Mouse (Mus musculus) layer of hippocampus, postnatal 25 days (tissue): ENCODE measurements around the gene Wnt1. TPM values are rescaled to one million over a fixed set of nuclear protein-coding genes. Genes with fewer than 3 reads are reported as not detected.

ENCODE experiments used
- DNase-seq, 2 experiments: peaks; one replicate each; pipeline ENCODE4 v3.0.0; 2022; ENCODE audit warnings: mixed read lengths in 2 of 2, low spot score in 1 of 2; ENCODE audit errors: extremely low spot score in 1 of 2
- total RNA-seq, 2 experiments: library from RNA; stranded (reverse); gene quantifications; 2 replicates each; pipeline ENCODE4 v1.2.3; 2021

Gene Wnt1
- total RNA-seq, 2 experiments from 2014 or later, result not detected

DNA sequence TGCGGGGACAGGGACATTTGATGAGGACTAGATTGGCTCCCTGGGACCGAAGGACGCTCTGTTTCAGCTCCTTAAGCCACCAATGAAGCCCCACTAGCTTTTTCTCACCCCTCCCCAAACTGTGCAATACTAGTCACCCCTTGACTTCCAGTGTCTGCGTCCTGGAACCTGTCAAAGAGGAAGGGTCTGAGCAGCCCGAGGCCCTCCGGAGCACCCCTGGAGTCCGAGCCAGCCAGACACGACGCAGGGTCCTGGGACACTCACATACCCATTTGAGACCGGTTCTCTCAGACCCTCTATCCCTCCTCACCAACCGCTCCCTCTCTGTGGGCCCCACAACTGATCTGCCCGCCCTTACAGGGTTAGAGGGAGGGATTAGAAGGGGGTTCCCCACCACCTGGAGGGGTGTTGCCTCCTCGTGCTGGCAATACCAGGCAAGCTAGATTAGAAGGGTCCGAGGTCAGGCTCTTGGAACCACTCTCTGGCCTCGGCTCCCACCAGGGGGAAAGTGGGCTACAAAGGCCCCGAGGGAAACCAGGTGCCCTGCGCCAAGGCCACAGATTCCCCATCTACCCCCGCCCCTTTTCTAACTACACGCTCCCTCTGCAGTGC is 12.5 kb upstream of the Wnt1 start:
- no peak for DNase-seq

DNA sequence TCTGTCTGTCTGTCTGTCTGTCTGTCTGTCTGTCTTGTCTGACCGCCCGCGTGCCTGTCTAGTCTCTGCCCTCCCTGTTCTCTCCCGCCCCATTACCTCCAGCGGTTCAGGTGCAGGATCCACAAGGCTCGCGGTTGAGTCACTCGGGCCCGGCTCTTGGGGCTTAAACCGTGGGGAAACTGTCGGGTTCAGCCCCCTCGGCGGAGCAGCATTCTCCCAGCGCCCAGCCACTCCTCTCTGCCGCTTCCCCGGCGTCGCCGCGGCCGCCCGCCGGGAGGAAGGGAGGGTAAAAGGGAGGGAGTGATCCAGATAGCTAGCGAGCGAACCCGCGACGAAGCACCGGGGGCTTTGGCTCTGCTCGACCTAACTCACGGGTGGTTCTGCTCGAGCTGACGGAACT is 11.9 kb upstream of the Wnt1 start, which contains the start of gene Wnt10b:
Gene Wnt10b (minus strand): TSS at position 389 of the 400 bp plus-strand sequence.
- DNase-seq, result no peak

GRCm38 (mm10) chr15:98778191-98778770 is 11.4 kb upstream of the Wnt1 start:
- no peak for DNase-seq

DNA sequence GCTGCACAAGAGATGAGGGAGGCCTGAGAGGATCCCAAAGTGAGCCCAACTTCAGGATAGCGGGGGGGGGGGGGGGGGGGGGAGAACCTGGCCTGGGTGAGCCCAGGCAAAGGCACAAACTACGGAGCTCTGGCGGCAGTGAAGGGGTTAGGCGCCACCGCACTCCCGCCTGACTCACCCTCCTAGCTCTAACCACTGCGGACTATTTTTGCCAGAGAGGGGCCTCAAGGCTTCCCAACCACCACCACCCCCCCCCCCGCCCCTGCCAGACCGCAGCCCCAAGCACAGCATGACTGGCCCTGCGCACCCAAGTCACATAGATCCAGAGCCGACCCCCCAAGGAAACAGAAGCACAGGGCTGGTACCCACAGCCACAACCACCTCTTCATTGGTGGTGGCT is 10.9 kb upstream of the Wnt1 start:
- DNase-seq, result no peak

DNA sequence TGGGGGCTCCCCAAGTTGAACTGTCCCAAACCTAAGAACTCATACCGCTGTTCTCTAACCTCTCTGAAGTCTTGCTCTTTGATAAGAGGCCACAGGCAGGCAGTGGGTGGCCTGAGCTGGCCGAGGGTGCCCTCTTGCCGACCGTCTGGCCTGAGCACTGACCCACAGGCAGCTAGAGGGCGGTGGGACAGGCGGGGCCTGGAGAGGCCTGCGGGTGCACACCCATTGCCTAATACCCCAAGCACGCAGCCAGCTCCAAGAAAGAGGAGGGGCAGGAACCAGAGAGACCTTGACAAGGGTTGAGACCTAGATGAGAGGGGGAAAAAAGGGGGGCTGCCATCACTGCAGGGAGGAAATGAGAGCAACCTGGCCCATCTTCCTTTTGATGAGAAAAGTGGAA is 9.6 kb upstream of the Wnt1 start:
- DNase-seq, result no peak

- DNase-seq, result no peak
These were observed 9.1 kb upstream of the Wnt1 start for GRCm38 (mm10) chr15:98780573-98780972.

GRCm38 (mm10) chr15:98781166-98781565 is 8.5 kb upstream of the Wnt1 start:
- no peak for DNase-seq

DNA sequence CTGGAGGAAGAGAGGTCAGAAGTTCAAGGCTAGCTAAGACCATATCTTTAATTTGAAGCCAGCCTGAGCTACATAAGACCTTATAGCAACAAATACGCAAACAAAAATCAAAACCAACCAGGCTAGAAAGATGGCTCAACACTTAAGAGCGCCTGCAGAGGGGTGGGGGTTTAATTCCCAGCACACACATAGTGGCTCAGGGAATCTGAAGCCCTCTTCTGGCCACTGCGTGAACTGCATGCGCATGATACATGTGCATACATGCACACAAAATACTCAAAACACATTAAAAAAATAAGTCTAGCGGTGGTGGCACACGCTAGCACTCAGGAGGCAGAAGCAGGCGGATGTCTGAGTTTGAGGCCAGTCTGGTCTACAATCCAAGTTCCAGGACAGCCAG is 3.9 kb upstream of the Wnt1 start:
- DNase-seq, result no peak

- no peak for DNase-seq
These were observed 1.7 kb upstream of the Wnt1 start for GRCm38 (mm10) chr15:98787930-98788329.

GRCm38 (mm10) chr15:98788972-98789660 is 541 bp upstream of the Wnt1 start:
- DNase-seq, result no peak

GRCm38 (mm10) chr15:98790761-98791160 is 1.1 kb downstream of the Wnt1 start:
- no peak for DNase-seq

GRCm38 (mm10) chr15:98791221-98791620 is 1.6 kb downstream of the Wnt1 start:
- no peak for DNase-seq

- DNase-seq, result no peak
These were observed 2.1 kb downstream of the Wnt1 start for GRCm38 (mm10) chr15:98791771-98792170.

DNA sequence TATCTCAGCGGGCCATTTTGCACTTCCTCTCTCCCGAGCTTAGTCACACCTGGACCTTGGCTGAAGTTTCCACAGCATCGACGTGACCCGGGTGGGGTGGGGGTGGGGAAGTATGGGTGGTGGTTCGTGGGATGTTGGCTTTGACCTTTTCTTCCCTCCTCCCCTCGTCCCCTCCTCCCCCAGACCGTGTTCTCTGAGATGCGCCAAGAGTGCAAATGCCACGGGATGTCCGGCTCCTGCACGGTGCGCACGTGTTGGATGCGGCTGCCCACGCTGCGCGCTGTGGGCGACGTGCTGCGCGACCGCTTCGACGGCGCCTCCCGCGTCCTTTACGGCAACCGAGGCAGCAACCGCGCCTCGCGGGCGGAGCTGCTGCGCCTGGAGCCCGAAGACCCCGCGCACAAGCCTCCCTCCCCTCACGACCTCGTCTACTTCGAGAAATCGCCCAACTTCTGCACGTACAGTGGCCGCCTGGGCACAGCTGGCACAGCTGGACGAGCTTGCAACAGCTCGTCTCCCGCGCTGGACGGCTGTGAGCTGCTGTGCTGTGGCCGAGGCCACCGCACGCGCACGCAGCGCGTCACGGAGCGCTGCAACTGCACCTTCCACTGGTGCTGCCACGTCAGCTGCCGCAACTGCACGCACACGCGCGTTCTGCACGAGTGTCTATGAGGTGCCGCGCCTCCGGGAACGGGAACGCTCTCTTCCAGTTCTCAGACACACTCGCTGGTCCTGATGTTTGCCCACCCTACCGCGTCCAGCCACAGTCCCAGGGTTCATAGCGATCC is 2.8 kb downstream of the Wnt1 start:
- DNase-seq, result no peak

DNA sequence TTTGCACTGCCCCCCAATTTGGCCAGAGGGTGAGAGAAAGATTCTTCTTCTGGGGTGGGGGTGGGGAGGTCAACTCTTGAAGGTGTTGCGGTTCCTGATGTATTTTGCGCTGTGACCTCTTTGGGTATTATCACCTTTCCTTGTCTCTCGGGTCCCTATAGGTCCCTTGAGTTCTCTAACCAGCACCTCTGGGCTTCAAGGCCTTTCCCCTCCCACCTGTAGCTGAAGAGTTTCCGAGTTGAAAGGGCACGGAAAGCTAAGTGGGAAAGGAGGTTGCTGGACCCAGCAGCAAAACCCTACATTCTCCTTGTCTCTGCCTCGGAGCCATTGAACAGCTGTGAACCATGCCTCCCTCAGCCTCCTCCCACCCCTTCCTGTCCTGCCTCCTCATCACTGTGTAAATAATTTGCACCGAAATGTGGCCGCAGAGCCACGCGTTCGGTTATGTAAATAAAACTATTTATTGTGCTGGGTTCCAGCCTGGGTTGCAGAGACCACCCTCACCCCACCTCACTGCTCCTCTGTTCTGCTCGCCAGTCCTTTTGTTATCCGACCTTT is 3.6 kb downstream of the Wnt1 start:
- DNase-seq, result no peak

GRCm38 (mm10) chr15:98796803-98797595 is 7.3 kb downstream of the Wnt1 start:
- no peak for DNase-seq

DNA sequence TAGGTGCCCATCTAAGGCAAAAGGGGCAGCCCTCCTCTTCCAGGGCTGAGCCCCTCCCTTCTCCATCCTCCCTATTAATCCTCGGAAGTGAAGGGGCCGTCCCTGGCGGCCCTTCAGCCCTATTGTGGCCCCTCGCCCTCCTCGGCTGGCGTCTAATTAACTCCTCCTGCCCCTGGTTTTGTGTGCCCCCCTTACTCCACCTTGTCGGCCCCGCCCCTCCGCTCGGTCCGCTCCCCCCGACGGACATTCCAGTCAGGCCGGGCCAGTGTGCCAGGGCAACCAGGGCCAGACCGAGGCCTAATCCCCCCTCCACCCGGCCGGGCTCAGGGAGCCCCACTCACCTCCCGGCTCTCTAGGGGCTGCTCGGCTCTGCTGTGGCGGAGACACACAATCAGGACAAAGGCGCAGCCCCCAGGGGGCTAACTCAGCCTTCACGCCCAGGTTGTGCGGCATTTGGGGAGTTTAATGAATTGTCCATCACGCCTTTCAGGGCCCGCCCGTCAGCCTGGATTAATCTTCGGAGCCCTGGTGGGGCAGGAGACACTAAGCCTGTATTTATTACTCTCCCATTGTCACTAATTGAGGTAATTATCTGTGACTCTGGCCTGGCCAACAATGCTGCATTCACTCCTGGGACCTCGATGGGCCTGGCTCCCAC is 8.3 kb downstream of the Wnt1 start:
- DNase-seq, result no peak

GRCm38 (mm10) chr15:98798903-98799302 is 9.2 kb downstream of the Wnt1 start:
- DNase-seq, result no peak

DNA sequence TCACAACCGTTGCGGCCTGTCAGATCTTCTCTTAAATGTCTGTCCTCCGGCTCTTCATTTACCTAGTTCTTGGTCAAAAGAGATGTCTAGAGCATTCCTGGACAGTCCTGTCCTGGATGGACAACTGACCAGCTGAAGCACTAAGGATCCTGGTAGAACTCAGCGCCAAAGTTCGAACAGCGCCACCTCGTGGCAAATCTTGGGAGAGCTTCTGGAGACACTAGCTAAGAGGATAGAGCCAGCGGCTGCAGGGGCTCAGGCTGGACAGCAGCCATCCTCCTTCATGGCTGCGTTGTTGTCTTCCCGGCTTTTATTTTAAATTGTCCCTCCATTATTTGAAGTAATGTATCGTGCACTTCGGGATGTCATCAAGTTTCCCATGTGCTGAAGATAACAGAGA is 9.7 kb downstream of the Wnt1 start:
- DNase-seq, result peak; percentile 70 to 94

- no peak for DNase-seq
These were observed 13.3 kb downstream of the Wnt1 start for GRCm38 (mm10) chr15:98802926-98803325.
